Mouse (Mus musculus): ENCODE results near the gene Vcp. TPM values are rescaled to one million over a fixed set of nuclear protein-coding genes. Genes with fewer than 3 reads are reported as not detected.

Gene Vcp
- polyA plus RNA-seq, 1 experiment: 85.5 TPM

- Histone ChIP-seq H3K27me3 (ENCODE audit: control insufficient read depth, insufficient read depth, low read length) (no peaks in the 10 kb centered on the region), H3K4me3 (ENCODE audit: control insufficient read depth, low read depth, low read length) (no peak overlapping the region), H3K4me1 (ENCODE audit: control insufficient read depth, insufficient read depth, low read length) (peaks cover 12% of the 10 kb centered on the region), H3K36me3 (ENCODE audit: control insufficient read depth, insufficient read depth, low read length) (no peaks in the 10 kb centered on the region), H3K27ac (ENCODE audit: control insufficient read depth, insufficient read depth, low read depth, low read length) (no peak overlapping the region)
- TF ChIP-seq POLR2A (IDR thresholded peaks at IDR 0.05; ENCODE audit: control insufficient read depth, low read depth, low read length) (no peak), CTCF (IDR thresholded peaks at IDR 0.05; ENCODE audit: control insufficient read depth, insufficient read depth, insufficient replicate concordance, low read depth, low read length) (no peak)
These were observed 28.8 kb upstream of the Vcp start for GRCm38 (mm10) chr4:43029121-43029520.

DNA sequence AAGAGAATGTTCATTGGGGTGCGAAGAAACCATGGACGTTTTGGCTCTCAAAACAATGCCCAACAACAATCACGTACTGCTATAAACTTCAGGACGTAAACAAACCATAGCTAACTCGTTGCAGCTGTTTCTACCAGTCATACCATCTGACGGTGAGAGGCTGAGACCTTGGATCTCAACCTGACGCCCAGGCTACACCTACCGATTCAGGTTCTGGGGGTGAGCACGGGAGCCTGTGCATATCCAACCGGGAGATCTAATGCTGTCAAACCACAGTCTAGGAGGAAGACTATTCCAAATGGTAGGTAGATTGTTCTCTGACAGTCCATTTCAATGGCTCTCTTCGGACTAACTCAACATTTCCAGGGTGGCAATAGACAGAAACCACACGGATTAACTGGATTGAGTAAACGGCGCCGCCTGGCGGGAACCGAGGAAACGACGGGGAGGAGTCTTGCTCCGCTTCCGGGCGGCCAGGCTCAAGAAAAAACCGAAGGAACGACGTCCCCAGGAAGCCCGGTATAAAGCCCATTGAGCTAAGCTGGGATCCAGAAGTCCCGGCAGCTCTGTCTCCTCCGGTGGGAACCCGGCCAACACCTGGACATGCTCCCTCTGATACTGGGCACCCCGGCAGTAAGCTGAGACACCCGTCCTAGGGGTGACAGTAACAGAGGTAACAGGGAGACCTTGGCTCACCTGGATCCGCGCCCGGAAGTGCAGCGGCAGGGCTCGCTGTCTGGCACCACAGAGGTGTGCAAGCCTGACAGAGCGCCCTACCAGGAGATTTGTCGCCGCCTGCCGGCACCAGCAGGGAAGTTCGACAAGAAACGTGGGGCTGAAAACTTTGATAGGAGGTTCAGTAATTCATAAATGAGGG is 25.0 kb upstream of the Vcp start, which contains the start of gene Pigo:
Gene Pigo (minus strand): TSS at position 736 of the 877 bp plus-strand sequence.
- TF ChIP-seq CTCF (IDR thresholded peaks at IDR 0.05; ENCODE audit: control insufficient read depth, insufficient read depth, insufficient replicate concordance, low read depth, low read length): peak; percentile 93
- peak; percentile 86 for TF ChIP-seq POLR2A (IDR thresholded peaks at IDR 0.05; ENCODE audit: control insufficient read depth, low read depth, low read length)
- peak within 1 kb of the TSS; percentile 93 for H3K27ac ChIP-seq (ENCODE audit: control insufficient read depth, insufficient read depth, low read depth, low read length)
- peaks cover 12% of the 10 kb centered on the region for H3K4me1 ChIP-seq (ENCODE audit: control insufficient read depth, insufficient read depth, low read length)
- H3K27me3 ChIP-seq (ENCODE audit: control insufficient read depth, insufficient read depth, low read length): no peaks in the 10 kb centered on the region
- no peaks in the 10 kb centered on the region for H3K36me3 ChIP-seq (ENCODE audit: control insufficient read depth, insufficient read depth, low read length)
- peak within 1 kb of the TSS; percentile 98 for H3K4me3 ChIP-seq (ENCODE audit: control insufficient read depth, low read depth, low read length)

DNA sequence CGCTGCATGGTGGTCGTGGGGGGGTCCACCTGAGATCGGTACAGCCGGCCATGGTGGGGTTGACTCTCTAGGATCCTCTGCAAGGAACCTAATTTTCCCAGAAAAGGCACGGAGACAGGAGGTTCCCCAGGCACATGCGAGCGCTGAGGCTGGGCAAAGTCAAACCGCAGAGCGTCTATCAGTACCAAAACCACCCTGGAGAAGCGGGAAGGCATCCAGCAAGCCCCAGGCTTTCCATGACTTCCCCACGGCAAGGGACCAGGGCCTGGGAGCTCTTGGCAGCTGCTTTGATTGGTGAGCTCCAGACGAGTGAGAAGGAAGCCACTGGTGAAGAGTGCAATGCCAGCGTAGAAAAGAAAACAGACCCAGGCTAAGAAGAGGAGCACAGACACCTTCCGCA is 24.4 kb upstream of the Vcp start:
- H3K4me3 ChIP-seq (ENCODE audit: control insufficient read depth, low read depth, low read length): peak overlapping the region; percentile 98
- no peaks in the 10 kb centered on the region for H3K27me3 ChIP-seq (ENCODE audit: control insufficient read depth, insufficient read depth, low read length)
- TF ChIP-seq CTCF (IDR thresholded peaks at IDR 0.05; ENCODE audit: control insufficient read depth, insufficient read depth, insufficient replicate concordance, low read depth, low read length): no peak
- TF ChIP-seq POLR2A (IDR thresholded peaks at IDR 0.05; ENCODE audit: control insufficient read depth, low read depth, low read length): no peak
- H3K27ac ChIP-seq (ENCODE audit: control insufficient read depth, insufficient read depth, low read depth, low read length): peak overlapping the region; percentile 93; the same call in 1 of the 2 replicates
- no peaks in the 10 kb centered on the region for H3K36me3 ChIP-seq (ENCODE audit: control insufficient read depth, insufficient read depth, low read length)
- peaks cover 16% of the 10 kb centered on the region for H3K4me1 ChIP-seq (ENCODE audit: control insufficient read depth, insufficient read depth, low read length)

DNA sequence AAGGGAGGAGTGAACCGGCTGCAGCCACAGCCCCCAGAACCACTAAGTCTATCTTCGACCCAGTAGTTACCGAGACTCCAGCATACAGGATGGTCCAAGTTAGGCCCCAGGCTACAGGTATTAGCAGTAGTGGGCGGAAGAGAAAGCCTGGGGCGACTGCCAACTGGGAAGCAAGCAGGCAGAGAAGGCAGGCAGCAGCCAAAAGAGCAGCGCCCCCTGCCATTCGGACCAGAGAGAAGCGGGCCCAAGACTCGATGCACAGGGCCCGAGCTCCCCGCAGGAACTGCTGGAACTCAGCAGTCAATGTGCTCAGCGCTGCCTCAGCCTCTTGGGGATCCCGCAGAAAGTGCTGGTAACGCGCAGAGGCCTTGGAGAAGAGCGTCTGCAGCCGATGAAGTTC is 21.0 kb upstream of the Vcp start:
- TF ChIP-seq POLR2A (IDR thresholded peaks at IDR 0.05; ENCODE audit: control insufficient read depth, low read depth, low read length) (no peak), CTCF (IDR thresholded peaks at IDR 0.05; ENCODE audit: control insufficient read depth, insufficient read depth, insufficient replicate concordance, low read depth, low read length) (no peak)
- peaks cover 24% of the 10 kb centered on the region for H3K4me1 ChIP-seq (ENCODE audit: control insufficient read depth, insufficient read depth, low read length)
- no peaks in the 10 kb centered on the region for H3K27me3 ChIP-seq (ENCODE audit: control insufficient read depth, insufficient read depth, low read length)
- no peak overlapping the region for H3K4me3 ChIP-seq (ENCODE audit: control insufficient read depth, low read depth, low read length)
- H3K27ac ChIP-seq (ENCODE audit: control insufficient read depth, insufficient read depth, low read depth, low read length): no peak overlapping the region
- H3K36me3 ChIP-seq (ENCODE audit: control insufficient read depth, insufficient read depth, low read length): no peaks in the 10 kb centered on the region; the same call in 1 of the 2 replicates

- Histone ChIP-seq H3K4me3 (ENCODE audit: control insufficient read depth, low read depth, low read length) (no peak overlapping the region), H3K27ac (ENCODE audit: control insufficient read depth, insufficient read depth, low read depth, low read length) (no peak overlapping the region), H3K27me3 (ENCODE audit: control insufficient read depth, insufficient read depth, low read length) (no peaks in the 10 kb centered on the region), H3K4me1 (ENCODE audit: control insufficient read depth, insufficient read depth, low read length) (peaks cover 24% of the 10 kb centered on the region), H3K36me3 (ENCODE audit: control insufficient read depth, insufficient read depth, low read length) (no peaks in the 10 kb centered on the region; the same call in 1 of the 2 replicates)
- no peak for TF ChIP-seq POLR2A (IDR thresholded peaks at IDR 0.05; ENCODE audit: control insufficient read depth, low read depth, low read length)
These were observed 20.6 kb upstream of the Vcp start for GRCm38 (mm10) chr4:43020876-43021275.

DNA sequence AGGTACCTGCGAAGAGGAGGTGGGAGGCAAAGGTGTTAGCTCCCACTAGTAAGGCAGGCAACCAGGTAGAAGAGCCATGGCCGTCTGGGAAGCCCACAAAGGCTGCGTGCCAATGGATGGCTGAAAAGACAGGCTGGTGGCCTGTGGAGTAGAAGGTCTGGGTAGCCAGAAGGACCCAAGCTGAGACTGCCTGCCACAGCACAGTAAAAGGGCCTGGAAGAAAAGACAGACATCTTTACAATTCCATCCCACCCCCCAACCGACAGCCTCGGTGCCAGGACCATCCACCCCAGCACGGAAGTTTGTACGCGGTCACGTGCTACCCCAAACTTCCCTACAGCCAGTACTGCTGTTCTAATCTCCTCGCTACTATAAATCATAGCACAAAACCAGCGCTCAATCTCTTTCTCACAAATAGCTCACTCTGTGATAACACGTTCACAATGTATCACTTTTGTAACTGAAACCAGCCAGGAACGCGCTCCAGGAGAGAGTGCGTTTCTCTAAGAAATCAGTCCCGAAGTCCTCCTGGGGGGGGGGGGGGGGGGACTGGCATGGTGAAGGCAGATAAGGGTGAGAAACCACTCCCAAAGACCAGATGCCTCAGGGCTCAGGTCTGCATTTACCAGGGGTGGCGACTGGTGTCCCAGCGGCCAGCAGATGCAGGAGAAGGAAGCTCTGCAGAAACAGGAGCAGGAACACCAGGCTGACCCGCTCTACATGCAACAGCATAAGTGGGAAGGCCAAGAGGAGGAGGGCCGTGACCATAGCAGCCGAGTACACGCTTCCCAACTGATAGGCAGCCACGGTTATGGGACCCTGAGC is 19.5 kb upstream of the Vcp start:
- no peaks in the 10 kb centered on the region; the same call in 1 of the 2 replicates for H3K36me3 ChIP-seq (ENCODE audit: control insufficient read depth, insufficient read depth, low read length)
- peak overlapping the region; percentile 54 for H3K27ac ChIP-seq (ENCODE audit: control insufficient read depth, insufficient read depth, low read depth, low read length)
- TF ChIP-seq POLR2A (IDR thresholded peaks at IDR 0.05; ENCODE audit: control insufficient read depth, low read depth, low read length) (0 out of 2 replicates have a peak, but pooled peaks have one; percentile 15), CTCF (IDR thresholded peaks at IDR 0.05; ENCODE audit: control insufficient read depth, insufficient read depth, insufficient replicate concordance, low read depth, low read length) (no peak)
- H3K4me3 ChIP-seq (ENCODE audit: control insufficient read depth, low read depth, low read length): peak overlapping the region; percentile 61
- H3K4me1 ChIP-seq (ENCODE audit: control insufficient read depth, insufficient read depth, low read length): peaks cover 21% of the 10 kb centered on the region
- no peaks in the 10 kb centered on the region for H3K27me3 ChIP-seq (ENCODE audit: control insufficient read depth, insufficient read depth, low read length)

GRCm38 (mm10) chr4:43019176-43019575 is 18.9 kb upstream of the Vcp start:
- TF ChIP-seq CTCF (IDR thresholded peaks at IDR 0.05; ENCODE audit: control insufficient read depth, insufficient read depth, insufficient replicate concordance, low read depth, low read length) (no peak), POLR2A (IDR thresholded peaks at IDR 0.05; ENCODE audit: control insufficient read depth, low read depth, low read length) (no peak)
- Histone ChIP-seq H3K4me1 (ENCODE audit: control insufficient read depth, insufficient read depth, low read length) (peaks cover 16% of the 10 kb centered on the region), H3K4me3 (ENCODE audit: control insufficient read depth, low read depth, low read length) (peak overlapping the region; percentile 61), H3K27me3 (ENCODE audit: control insufficient read depth, insufficient read depth, low read length) (no peaks in the 10 kb centered on the region), H3K27ac (ENCODE audit: control insufficient read depth, insufficient read depth, low read depth, low read length) (no peak overlapping the region; the same call in 1 of the 2 replicates), H3K36me3 (ENCODE audit: control insufficient read depth, insufficient read depth, low read length) (no peaks in the 10 kb centered on the region; the same call in 1 of the 2 replicates)
